Mouse (Mus musculus): ENCODE data around the gene Ppfibp2.

The Ppfibp2 gene

GRCm38 (mm10) chr7:107685238-107685954 is 90.4 kb downstream of the Ppfibp2 start:
- in situ Hi-C loops (cut with MboI; ENCODE audit: low pct_unique_long_range_greater_than_20kb in 1 of 2, low sequenced_read_pairs in 2 of 2, unreplicated experiment in 1 of 2): no loop called here

GRCm38 (mm10) chr7:107685955-107686285 is 90.9 kb downstream of the Ppfibp2 start:
- in situ Hi-C loops (cut with MboI; ENCODE audit: low pct_unique_long_range_greater_than_20kb in 1 of 2, low sequenced_read_pairs in 2 of 2, unreplicated experiment in 1 of 2): no loop called here

- in situ Hi-C loops (cut with MboI; ENCODE audit: low pct_unique_long_range_greater_than_20kb in 1 of 2, low sequenced_read_pairs in 2 of 2, unreplicated experiment in 1 of 2): no loop called here
These were observed 92.4 kb downstream of the Ppfibp2 start for GRCm38 (mm10) chr7:107687412-107687811.

GRCm38 (mm10) chr7:107688040-107688439 is 93.0 kb downstream of the Ppfibp2 start:
- in situ Hi-C loops (cut with MboI; ENCODE audit: low pct_unique_long_range_greater_than_20kb in 1 of 2, low sequenced_read_pairs in 2 of 2, unreplicated experiment in 1 of 2): no loop called here

- in situ Hi-C loops (cut with MboI; ENCODE audit: low pct_unique_long_range_greater_than_20kb in 1 of 2, low sequenced_read_pairs in 2 of 2, unreplicated experiment in 1 of 2): no loop called here
These were observed 95.6 kb downstream of the Ppfibp2 start for GRCm38 (mm10) chr7:107690426-107691221.

- in situ Hi-C loops (cut with MboI; ENCODE audit: low pct_unique_long_range_greater_than_20kb in 1 of 2, low sequenced_read_pairs in 2 of 2, unreplicated experiment in 1 of 2): no loop called here
These were observed 96.5 kb downstream of the Ppfibp2 start for GRCm38 (mm10) chr7:107691493-107691892.

- in situ Hi-C loops (cut with MboI; ENCODE audit: low pct_unique_long_range_greater_than_20kb in 1 of 2, low sequenced_read_pairs in 2 of 2, unreplicated experiment in 1 of 2): no loop called here
These were observed 99.4 kb downstream of the Ppfibp2 start for GRCm38 (mm10) chr7:107694254-107694947.

GRCm38 (mm10) chr7:107697066-107697465 is 102.1 kb downstream of the Ppfibp2 start:
- in situ Hi-C loops (cut with MboI; ENCODE audit: low pct_unique_long_range_greater_than_20kb in 1 of 2, low sequenced_read_pairs in 2 of 2, unreplicated experiment in 1 of 2): no loop called here

- in situ Hi-C loops (cut with MboI; ENCODE audit: low pct_unique_long_range_greater_than_20kb in 1 of 2, low sequenced_read_pairs in 2 of 2, unreplicated experiment in 1 of 2): no loop called here
These were observed 104.9 kb downstream of the Ppfibp2 start for GRCm38 (mm10) chr7:107699926-107700325.

GRCm38 (mm10) chr7:107700646-107701045 is 105.6 kb downstream of the Ppfibp2 start:
- in situ Hi-C loops (cut with MboI; ENCODE audit: low pct_unique_long_range_greater_than_20kb in 1 of 2, low sequenced_read_pairs in 2 of 2, unreplicated experiment in 1 of 2): no loop called here

GRCm38 (mm10) chr7:107702461-107703380 is 107.7 kb downstream of the Ppfibp2 start:
- in situ Hi-C loops (cut with MboI; ENCODE audit: low pct_unique_long_range_greater_than_20kb in 1 of 2, low sequenced_read_pairs in 2 of 2, unreplicated experiment in 1 of 2): no loop called here

GRCm38 (mm10) chr7:107705941-107706340 is 110.9 kb downstream of the Ppfibp2 start:
- in situ Hi-C loops (cut with MboI; ENCODE audit: low pct_unique_long_range_greater_than_20kb in 1 of 2, low sequenced_read_pairs in 2 of 2, unreplicated experiment in 1 of 2): no loop called here

- in situ Hi-C loops (cut with MboI; ENCODE audit: low pct_unique_long_range_greater_than_20kb in 1 of 2, low sequenced_read_pairs in 2 of 2, unreplicated experiment in 1 of 2): no loop called here
These were observed 112.6 kb downstream of the Ppfibp2 start for GRCm38 (mm10) chr7:107707650-107708049.

GRCm38 (mm10) chr7:107708491-107709112 is 113.6 kb downstream of the Ppfibp2 start:
- in situ Hi-C loops (cut with MboI; ENCODE audit: low pct_unique_long_range_greater_than_20kb in 1 of 2, low sequenced_read_pairs in 2 of 2, unreplicated experiment in 1 of 2): no loop called here

GRCm38 (mm10) chr7:107712743-107713142 is 117.7 kb downstream of the Ppfibp2 start:
- in situ Hi-C loops (cut with MboI; ENCODE audit: low pct_unique_long_range_greater_than_20kb in 1 of 2, low sequenced_read_pairs in 2 of 2, unreplicated experiment in 1 of 2): no loop called here

GRCm38 (mm10) chr7:107714067-107714466 is 119.1 kb downstream of the Ppfibp2 start:
- in situ Hi-C loops (cut with MboI; ENCODE audit: low pct_unique_long_range_greater_than_20kb in 1 of 2, low sequenced_read_pairs in 2 of 2, unreplicated experiment in 1 of 2): no loop called here

GRCm38 (mm10) chr7:107720771-107721170 is 125.8 kb downstream of the Ppfibp2 start:
- in situ Hi-C loops (cut with MboI; ENCODE audit: low pct_unique_long_range_greater_than_20kb in 1 of 2, low sequenced_read_pairs in 2 of 2, unreplicated experiment in 1 of 2): no loop called here

- in situ Hi-C loops (cut with MboI; ENCODE audit: low pct_unique_long_range_greater_than_20kb in 1 of 2, low sequenced_read_pairs in 2 of 2, unreplicated experiment in 1 of 2): no loop called here
These were observed 127.5 kb downstream of the Ppfibp2 start for GRCm38 (mm10) chr7:107722536-107722935.
